Mouse (Mus musculus) ZHBTc4 (cell line): ENCODE results near the gene Slc39a11.

Experiments used
- DNase-seq: peaks from one replicate; pipeline ENCODE4 v3.0.0-alpha.2; 2011; ENCODE audit warnings: low read depth, low spot score

Slc39a11 gene

GRCm38 (mm10) chr11:113633398-113633797 lies 16.5 kb downstream of the Slc39a11 start:
- DNase-seq: no peak

- DNase-seq: no peak
Measured at GRCm38 (mm10) chr11:113632303-113632702, 17.6 kb downstream of the Slc39a11 start.

- no peak for DNase-seq
Measured at GRCm38 (mm10) chr11:113631862-113632261, 18.0 kb downstream of the Slc39a11 start.

- DNase-seq: no peak
Measured at GRCm38 (mm10) chr11:113631302-113631701, 18.6 kb downstream of the Slc39a11 start.

GRCm38 (mm10) chr11:113630642-113631041 lies 19.2 kb downstream of the Slc39a11 start:
- peak; percentile 60 for DNase-seq

GRCm38 (mm10) chr11:113627785-113628184 lies 22.1 kb downstream of the Slc39a11 start:
- DNase-seq: peak; percentile 27

GRCm38 (mm10) chr11:113625437-113625836 lies 24.4 kb downstream of the Slc39a11 start:
- no peak for DNase-seq

GRCm38 (mm10) chr11:113622028-113622427 lies 27.9 kb downstream of the Slc39a11 start:
- DNase-seq: no peak

- no peak for DNase-seq
Measured at GRCm38 (mm10) chr11:113621001-113621400, 28.9 kb downstream of the Slc39a11 start.

GRCm38 (mm10) chr11:113619420-113620080 lies 30.3 kb downstream of the Slc39a11 start:
- DNase-seq: no peak

- DNase-seq: peak; percentile 86
Measured at GRCm38 (mm10) chr11:113618672-113619419, 31.0 kb downstream of the Slc39a11 start, which contains the start of gene Sstr2. Gene Sstr2 (plus strand): TSS chr11:113619342.

- no peak for DNase-seq
Measured at GRCm38 (mm10) chr11:113618303-113618671, 31.6 kb downstream of the Slc39a11 start.

GRCm38 (mm10) chr11:113617132-113617911 lies 32.6 kb downstream of the Slc39a11 start:
- DNase-seq: peak; percentile 85

GRCm38 (mm10) chr11:113614476-113614875 lies 35.4 kb downstream of the Slc39a11 start:
- no peak for DNase-seq

GRCm38 (mm10) chr11:113611664-113612611 lies 37.9 kb downstream of the Slc39a11 start:
- peak; percentile 86 for DNase-seq

- DNase-seq: no peak
Measured at GRCm38 (mm10) chr11:113611112-113611646, 38.7 kb downstream of the Slc39a11 start.

GRCm38 (mm10) chr11:113610266-113610665 lies 39.6 kb downstream of the Slc39a11 start:
- no peak for DNase-seq

- no peak for DNase-seq
Measured at GRCm38 (mm10) chr11:113609581-113609980, 40.3 kb downstream of the Slc39a11 start.

GRCm38 (mm10) chr11:113607556-113607955 lies 42.3 kb downstream of the Slc39a11 start:
- peak; percentile 69 for DNase-seq

- no peak for DNase-seq
Measured at GRCm38 (mm10) chr11:113601616-113602343, 48.1 kb downstream of the Slc39a11 start.
